Mouse (Mus musculus): ENCODE data around the gene Tmem189.

DNA sequence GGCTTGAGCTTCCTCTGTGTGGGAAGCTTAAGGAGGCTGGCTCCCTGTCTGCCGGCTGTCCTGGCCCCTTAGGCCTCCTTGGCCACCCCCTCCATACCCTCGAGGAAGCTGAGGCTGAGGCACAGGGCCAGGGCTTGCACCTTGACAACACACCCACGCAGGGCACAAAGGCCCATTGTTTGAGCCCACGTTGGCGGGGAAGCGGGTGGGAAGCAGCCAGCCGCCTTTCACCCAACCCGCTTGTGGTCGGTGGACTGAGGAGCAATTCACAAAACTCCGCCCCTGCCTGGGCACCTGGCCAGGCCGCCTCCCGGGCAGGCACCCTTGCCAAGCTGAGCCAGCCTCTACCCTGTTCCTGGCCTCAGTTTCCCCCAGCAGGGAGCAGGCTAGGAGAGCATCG is 37.5 kb upstream of the Tmem189 start:
- TF ChIP-seq CTCF (IDR thresholded peaks at IDR 0.05; ENCODE audit: low read depth, low read length) (no peak), GATA1 (IDR thresholded peaks at IDR 0.05; ENCODE audit: borderline replicate concordance, low read length) (no peak), POLR2AphosphoS5 (IDR thresholded peaks at IDR 0.05; ENCODE audit: insufficient replicate concordance, low read depth, low read length) (no peak), TAL1 (conservative IDR thresholded peaks at IDR 0.05; ENCODE audit: low read depth, low read length) (no peak), GATA2 (IDR thresholded peaks at IDR 0.05; ENCODE audit: borderline replicate concordance, low read depth, low read length) (no peak)
